Mouse (Mus musculus) spleen, postnatal 14 days (tissue): Measurements from ENCODE around the gene Agbl3.
A peak's percentile ranks its signal among the peaks of the same experiment; 100 is the strongest.

Experiments
- DNase-seq, 2 experiments: peaks; one replicate each; pipeline ENCODE4 v3.0.0; 2021 to 2022; ENCODE audit warnings: low spot score in 2 of 2

Agbl3 gene

GRCm38 (mm10) chr6:34796881-34797280 lies 16.6 kb downstream of the Agbl3 start:
- no peak for DNase-seq

DNA sequence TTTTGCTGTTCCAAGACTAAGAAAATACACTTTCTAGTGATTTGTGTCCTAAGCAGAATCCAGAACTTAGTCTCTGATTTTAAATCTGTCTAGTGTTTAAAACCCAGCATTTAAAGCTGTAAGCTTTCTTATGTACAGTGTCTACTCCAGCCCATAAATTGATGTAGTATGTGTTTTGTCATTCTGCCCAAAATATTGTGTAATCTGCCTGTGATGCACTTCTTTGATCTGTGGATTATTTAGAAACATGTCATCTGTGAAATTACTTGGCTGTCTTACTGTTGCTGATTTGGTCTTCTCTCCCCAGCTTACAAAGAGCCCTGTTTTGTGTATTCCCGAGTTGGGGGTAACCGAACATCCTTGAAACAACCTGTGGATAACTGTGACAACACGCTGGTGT lies 17.7 kb downstream of the Agbl3 start:
- no peak for DNase-seq

DNA sequence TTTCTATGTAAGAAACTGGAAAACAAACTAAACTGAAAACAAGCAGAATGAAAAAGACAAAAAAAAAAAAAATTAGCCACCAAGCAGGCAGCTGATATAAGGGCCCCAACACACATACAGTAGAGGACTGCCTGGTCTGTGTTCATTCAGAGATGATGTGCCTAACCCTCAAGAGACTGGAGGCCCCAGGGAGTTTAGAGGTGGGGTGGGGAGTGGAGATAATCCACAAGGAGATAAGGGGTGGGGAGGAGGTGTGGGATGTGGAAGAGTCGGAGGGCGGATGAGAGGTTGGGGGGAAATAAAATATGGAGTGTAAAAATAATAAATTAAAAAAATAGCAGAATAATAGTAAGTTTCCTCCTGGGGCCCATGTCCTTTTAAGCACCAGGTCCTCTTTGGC lies 25.4 kb downstream of the Agbl3 start:
- DNase-seq = no peak

GRCm38 (mm10) chr6:34810651-34811050 lies 30.4 kb downstream of the Agbl3 start:
- DNase-seq = no peak

DNA sequence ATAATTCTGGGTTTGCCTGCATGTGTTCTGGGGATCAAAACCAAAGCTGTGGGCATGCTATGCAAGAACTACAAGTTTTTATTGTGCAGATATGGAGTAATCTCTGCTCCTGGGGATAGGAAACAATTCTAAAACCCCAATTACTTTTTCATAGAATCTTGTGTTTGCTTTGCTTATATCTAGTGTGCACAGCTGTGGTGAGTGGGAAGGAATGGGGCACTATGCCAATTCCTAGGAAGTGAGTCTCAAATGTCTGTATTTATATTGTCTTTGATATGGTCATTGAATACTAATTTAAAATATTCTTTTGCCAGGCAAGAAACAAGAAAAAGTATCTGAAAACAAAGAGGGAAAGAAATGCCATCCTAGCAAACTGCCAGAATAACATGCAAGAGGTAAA lies 44.2 kb downstream of the Agbl3 start:
- no peak for DNase-seq

DNA sequence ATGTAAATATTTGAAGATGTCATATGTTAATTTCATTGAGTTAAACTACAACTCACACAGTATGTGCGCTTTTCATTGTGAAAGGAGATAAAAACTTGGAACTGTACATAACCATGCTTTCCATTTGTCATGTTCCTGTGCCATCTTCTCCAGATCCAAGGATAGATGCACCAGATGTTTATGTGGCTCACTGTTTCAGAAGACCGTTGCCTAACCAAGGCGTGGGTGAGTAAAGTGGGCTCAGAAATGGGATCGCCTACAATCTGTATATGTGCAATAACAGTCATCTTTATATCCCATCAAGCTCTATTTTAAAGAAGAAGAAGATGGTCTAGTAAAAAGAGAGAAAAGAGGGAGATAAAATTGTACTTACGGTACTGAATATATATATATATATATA lies 52.1 kb downstream of the Agbl3 start:
- DNase-seq = no peak

- no peak for DNase-seq
Measured at GRCm38 (mm10) chr6:34861546-34862053, 81.4 kb downstream of the Agbl3 start.

- DNase-seq = no peak
Measured at GRCm38 (mm10) chr6:34862381-34862780, 82.1 kb downstream of the Agbl3 start.

DNA sequence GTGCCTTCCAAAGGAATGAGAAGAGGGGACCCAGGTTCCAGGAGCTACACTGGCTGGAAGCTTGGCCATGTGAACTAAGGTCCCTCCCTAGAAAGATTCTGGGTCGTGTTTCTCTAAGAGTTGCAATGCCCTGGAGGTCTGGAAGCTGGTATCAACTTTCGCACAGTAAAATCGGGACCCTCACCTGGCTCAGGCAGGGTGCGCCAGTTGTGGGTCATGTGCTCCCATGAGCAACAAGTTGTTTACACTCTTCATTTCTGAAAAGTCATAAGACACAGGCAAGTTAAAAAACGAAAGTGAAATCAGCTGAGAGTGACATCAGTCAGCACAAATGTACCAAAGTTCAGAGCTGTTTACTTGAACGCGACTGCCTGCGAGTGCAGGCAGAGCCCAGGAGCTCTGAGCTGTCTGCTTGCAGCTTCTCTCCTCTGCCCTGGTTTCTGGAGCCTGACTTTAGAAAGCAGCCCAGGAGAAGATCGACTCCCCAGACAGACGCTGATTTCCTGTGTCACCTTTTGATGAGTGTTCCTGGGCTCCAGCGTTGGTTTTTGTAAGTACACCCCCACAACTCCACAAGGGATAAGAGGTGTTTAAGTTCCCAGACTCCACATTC lies 82.7 kb downstream of the Agbl3 start, which contains the start of gene Tmem140:
TSS of gene Tmem140 (plus strand) at position 356 of the 613 bp plus-strand sequence.
- DNase-seq = peak in 1 of 2 experiments; percentile 12

DNA sequence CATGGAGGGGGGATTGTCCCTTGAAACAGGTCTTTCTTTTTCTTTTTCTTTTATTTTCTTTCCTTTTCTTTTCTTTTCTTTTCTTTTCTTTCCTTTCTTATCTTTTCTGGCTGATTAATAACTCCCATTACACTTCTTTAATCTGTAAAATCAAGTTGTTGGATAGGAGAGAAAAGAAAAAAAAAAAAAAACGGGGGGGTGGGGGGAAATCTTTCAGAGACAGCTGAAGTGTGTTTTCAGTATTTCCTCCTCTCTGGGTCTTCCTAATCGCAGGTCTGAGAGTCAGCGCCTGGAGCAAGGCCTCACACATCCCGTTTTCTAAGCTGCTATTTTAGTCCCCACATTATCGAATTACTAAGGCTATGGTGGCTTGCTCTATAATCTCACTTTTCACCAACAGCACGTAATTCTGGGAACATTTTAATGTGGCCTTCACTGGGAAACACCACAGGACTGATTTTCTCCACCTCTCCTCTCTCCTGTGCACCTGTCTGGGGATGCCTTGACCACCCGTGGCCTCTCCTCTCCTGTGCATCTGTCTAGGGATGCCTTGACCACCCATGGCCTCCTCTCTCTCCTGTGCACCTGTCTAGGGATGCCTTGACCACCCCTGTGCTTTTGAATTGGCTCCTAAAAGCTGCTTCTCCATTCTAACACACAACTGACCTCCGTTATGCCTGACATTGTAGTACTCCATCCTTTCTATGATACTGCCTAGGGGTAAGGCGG lies 83.7 kb downstream of the Agbl3 start:
- DNase-seq = no peak

GRCm38 (mm10) chr6:34865213-34865612 lies 85.0 kb downstream of the Agbl3 start:
- no peak for DNase-seq

- no peak for DNase-seq
Measured at GRCm38 (mm10) chr6:34865711-34866593, 85.7 kb downstream of the Agbl3 start.

DNA sequence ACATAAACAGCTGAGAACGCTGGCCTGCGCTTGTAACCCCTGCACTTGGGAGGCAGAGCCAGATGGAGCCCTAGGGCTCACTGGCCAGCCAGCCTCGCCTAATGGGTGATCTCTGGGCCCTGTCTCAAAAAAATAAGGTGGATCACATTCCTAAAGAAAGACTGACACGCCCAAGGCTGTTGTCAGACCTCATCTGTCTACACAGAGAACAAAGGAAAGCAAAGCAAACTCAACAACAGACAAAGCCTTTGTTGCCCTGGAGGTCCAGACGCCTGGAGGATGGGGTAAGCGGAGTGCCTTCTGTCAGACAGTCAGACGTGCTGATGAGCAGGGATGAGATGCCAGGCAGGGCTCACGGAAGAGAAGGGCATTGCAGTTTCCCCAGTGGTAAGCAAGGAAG lies 86.6 kb downstream of the Agbl3 start:
- no peak for DNase-seq

- DNase-seq = no peak
Measured at GRCm38 (mm10) chr6:34867301-34867994, 87.2 kb downstream of the Agbl3 start.

DNA sequence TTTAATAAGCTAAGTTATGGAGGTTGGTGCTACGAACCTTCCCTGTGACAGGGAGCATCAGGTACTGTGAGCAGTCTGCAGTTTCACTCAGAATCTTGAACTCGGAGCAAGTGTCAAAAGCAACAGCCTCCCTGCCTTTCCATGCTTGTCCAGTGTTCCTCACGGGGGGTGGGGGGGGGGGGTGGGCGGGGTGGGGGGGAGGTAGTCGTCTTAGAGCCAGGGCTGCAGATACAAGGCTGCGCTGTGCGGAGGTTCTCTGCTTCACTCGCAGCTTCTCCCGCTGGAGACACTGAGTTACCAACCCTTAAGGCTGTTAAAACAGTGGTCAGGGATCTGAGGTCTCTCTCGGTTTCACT lies 87.7 kb downstream of the Agbl3 start:
- no peak for DNase-seq

GRCm38 (mm10) chr6:34868507-34869217 lies 88.4 kb downstream of the Agbl3 start:
- DNase-seq = no peak

- no peak for DNase-seq
Measured at GRCm38 (mm10) chr6:34869225-34869915, 89.1 kb downstream of the Agbl3 start.

DNA sequence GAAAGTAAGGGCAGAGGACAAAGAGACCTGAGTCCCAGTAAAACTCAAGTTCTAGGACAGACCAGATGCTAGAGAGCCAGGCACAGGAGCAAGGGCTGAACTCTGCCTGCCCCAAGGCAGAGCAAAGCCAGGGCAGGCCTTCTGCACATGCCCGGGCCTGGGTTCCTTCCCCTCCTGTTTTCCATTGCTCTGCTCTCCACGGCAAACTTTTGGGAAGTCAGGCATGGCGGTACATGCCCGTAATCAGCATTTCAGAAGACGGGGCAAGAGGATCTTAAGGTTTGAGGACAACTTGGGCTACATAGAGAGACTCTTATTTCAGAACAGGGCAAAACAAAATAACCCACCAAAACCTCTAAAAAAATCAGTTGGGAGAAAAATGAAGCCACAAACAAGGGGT lies 89.9 kb downstream of the Agbl3 start:
- DNase-seq = no peak

- no peak for DNase-seq
Measured at GRCm38 (mm10) chr6:34870724-34871123, 90.5 kb downstream of the Agbl3 start.

DNA sequence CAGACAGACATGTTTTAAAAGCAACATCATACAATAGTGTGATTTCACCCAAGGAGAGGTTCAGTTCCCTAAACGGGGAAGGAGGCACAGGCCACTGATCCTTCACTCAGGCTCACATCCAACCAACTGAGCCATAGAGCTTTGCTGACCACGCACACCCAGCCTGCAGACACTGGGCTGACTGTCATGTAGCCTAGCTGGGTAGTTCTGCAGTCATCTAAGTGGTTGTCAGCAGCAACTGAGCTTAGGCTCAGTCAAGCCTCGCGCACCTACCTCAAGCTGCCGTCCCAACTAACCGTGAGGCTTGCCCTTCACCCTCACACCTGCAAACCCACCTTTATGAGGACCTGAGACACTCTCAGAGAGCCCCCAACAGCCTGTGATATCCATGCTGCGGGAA lies 91.7 kb downstream of the Agbl3 start:
- no peak for DNase-seq

GRCm38 (mm10) chr6:34872871-34873270 lies 92.6 kb downstream of the Agbl3 start:
- no peak for DNase-seq
